Mouse (Mus musculus) kidney, adult 11 months (tissue): ENCODE results near the gene Hal.
"Not testable (repeated sequence)": the region's sequence is repeated elsewhere in the genome, so short reads cannot be mapped to it uniquely, and the experiment has no call there.

Source experiments
- DNase-seq: peaks from one replicate; pipeline ENCODE4 v3.0.0; 2022

The Hal gene

GRCm38 (mm10) chr10:93517754-93518153 lies 29.2 kb downstream of the Hal start:
- DNase-seq, result no peak

DNA sequence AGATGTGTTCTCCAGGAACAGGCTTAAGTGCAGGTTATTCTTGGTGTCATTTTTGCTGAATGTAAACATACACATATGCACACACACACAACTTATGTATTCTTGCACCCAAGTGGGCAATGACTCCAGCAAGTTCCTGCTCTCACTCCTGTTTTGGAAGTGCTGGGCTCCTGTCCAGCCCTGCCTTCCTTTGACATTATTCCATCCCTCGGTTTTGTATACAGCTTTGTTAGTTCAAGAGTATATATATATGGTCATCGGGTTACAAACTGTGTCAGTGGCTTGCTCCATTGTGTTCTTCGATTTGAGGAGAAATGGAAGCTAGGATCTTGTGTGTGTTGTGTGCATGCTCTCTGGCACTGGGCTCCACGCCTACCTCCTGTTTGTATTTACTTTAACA lies 29.6 kb downstream of the Hal start:
- no peak for DNase-seq

- DNase-seq, result no peak
Measured at GRCm38 (mm10) chr10:93518620-93519019, 30.1 kb downstream of the Hal start.

- no peak for DNase-seq
Measured at GRCm38 (mm10) chr10:93519159-93519558, 30.6 kb downstream of the Hal start.

DNA sequence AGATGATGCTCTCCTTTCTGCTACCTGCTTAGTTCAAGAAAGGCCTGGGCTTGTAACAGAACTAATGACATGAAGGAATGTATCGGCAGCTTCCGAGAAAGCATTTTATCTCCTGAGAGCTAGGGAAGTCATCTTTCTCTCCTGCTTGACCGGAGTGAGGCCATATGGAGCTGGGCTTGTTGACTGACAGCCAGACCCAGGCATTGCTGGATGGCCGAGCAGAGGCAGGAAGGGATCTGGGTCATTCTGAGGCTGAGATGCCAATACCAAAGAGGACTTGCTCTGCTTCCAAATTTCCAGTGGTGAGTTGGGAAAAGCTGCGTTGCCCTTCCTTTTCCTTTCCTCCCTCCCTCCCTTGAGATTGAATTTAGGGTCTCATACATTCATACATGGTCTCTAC lies 31.2 kb downstream of the Hal start:
- DNase-seq, result no peak

DNA sequence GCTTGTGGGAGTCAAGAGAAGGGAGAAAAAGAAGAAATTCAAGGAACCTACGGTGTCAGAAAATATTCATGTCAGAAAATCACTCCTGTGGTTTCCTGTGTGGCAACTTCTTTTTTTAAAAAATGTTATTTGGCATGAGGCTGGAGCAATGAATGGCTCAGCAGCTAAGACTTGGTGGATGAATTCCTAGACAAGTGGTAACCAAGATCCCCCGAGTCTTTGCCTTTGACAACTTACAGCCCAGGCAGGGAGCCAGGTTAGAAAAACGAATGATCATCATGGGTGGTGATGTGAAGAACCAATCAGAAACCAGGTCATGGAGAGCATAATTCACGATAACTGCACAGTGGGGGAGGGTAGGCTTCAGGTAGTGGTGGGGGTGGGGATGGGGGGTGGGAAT lies 32.4 kb downstream of the Hal start:
- DNase-seq, result no peak

DNA sequence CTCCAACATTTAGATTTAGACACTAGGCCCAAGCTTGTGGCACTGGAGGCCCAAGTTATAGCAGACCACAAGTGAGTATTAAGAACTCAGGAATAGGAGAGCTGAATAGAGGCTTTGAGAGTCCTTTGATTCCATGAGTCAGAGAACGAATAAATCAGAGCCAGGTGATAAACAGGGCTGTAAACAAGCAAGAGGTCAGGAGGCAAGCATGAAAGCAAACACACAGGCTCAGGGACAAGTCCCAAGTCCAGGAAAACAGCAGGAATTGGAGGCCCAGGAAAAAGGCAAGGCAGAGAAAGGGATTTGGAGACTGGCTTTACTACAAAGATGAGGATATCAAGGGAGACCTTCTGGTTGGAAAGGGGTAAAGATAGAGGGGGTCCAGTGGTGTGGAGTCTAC lies 36.8 kb downstream of the Hal start:
- no peak for DNase-seq

- peak; percentile 14 for DNase-seq
Measured at GRCm38 (mm10) chr10:93538287-93538686, 49.7 kb downstream of the Hal start.

DNA sequence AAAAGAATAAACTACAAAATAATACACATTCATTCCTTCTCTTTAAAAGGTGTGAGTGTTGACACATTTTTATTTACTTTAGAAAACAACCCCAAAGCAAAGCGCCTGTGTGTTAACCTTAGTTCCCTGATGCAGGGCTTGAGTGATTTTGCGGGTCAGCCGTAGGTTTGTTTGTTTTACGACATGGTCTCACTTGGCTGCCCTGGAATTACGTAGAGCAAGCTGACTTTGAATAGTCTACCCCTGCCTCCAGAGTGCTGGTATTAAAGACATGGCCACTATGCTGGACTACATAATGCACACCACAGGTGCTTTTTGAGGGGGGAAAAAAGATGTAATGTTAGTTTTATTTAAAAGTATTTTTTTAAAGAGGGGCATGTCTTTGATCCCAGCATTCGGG lies 50.2 kb downstream of the Hal start:
- DNase-seq, result peak; percentile 9

GRCm38 (mm10) chr10:93539775-93540430 lies 51.3 kb downstream of the Hal start, which contains the start of gene Amdhd1:
Amdhd1 (minus strand) TSS chr10:93540033.
- peak; percentile 71 for DNase-seq

- no peak for DNase-seq
Measured at GRCm38 (mm10) chr10:93540431-93541210, 52.1 kb downstream of the Hal start, which contains the start of gene Ccdc38. Ccdc38 (plus strand) TSS chr10:93540632.

GRCm38 (mm10) chr10:93541585-93541984 lies 53.0 kb downstream of the Hal start:
- no peak for DNase-seq

DNA sequence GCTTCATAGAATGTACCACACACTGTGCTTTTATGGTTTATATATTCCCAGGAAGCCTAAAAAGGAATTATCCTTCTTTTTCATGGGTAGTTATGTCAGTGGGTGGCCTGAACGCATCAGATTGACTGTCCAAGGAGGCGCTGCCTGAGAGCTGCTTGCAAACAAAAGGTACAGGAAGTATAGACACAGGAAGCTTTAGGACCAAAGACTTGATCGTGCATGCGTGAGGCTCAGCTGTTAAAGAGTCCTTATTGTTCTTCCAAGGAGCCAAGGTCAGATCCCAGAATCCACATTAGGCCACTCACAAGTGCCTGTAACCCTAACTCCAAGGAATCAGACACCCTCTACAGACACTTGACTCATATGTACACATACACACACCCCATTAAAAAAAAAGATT lies 53.8 kb downstream of the Hal start:
- no peak for DNase-seq

GRCm38 (mm10) chr10:93543176-93543575 lies 54.6 kb downstream of the Hal start:
- peak; percentile 4 for DNase-seq

DNA sequence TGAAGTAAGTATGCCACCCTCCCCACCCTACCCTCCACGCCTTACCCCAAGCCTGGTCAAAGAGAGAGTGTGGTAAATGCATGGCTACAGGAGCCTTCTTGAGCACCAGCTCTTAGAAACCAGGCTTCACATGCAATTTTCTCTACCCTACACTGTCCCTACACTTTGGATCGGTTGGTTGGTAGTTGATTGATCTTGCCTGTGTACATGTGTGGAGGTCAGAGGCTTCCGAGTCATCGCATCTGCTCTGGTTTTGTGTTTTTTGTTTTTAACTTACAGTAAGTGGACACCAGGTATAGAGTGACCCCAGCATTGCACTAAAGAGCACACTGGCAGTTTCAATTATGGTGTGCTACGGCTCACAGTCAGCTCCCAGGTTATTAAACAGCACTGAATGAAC lies 55.6 kb downstream of the Hal start:
- DNase-seq, result no peak

DNA sequence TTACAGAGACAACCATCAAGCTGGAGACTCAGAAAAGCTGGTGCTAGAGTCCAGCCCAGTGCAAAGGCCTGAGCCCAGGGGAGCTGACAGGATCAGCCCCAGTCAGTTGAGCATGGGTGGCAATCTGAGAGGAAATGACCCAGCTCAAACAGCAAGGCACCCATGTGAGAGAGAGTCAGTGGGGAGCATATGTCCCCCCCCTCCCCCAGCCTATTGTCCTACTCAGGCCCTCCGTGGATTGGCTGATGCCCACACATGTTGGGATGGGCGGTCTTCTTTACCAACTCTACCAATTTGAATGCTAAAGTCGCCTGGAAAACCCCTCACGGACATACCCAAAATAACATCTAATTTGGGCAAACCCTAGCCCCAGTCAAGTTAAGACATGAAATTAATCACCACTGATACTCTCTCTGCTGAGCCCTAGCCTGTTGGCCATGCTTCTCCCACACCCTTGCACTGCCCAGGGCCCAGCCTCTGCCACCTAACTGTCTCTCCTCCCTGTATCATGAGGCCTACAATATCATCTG lies 59.2 kb downstream of the Hal start:
- DNase-seq, result no peak

DNA sequence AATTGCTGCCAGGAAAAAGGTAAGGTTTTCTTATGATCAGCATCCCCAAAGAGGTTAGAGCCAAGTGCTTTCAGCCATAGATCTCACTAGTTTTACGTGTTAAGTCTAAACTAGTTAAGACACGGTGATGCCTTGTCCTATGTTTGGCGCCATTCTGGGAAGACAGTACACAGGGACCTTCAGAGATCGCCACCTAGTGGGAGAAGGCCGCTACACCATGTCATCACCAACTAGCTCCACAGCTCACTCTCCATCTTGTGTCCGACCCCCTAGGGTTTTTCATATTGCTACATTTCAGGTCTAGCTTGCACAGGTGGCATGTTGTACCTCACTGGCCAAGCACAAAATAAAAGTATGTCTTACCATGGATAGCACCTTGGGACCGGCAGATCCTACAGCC lies 60.4 kb downstream of the Hal start:
- DNase-seq, result peak; percentile 42

GRCm38 (mm10) chr10:93549821-93550220 lies 61.3 kb downstream of the Hal start:
- no peak for DNase-seq

GRCm38 (mm10) chr10:93552596-93552995 lies 64.0 kb downstream of the Hal start:
- no peak for DNase-seq

DNA sequence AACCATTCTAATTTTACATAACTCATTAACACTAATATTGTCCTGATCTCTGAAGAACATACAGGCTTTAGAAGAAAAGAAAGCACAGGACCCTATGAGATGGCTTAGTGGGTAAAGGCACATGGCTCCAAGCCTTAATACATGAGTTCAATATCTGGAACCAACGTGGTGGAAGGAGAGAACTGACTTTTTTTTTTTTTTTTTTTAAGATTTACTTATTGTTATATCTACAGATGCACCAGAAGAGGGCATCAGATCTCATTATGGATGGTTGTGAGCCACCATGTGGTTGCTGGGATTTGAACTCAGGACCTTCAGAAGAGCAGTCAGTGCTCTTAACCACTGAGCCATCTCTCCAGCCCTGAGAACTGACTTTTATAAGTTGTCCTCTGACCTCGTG lies 69.4 kb downstream of the Hal start:
- DNase-seq, result not testable (repeated sequence)

GRCm38 (mm10) chr10:93559786-93560185 lies 71.2 kb downstream of the Hal start:
- no peak for DNase-seq

- DNase-seq, result no peak
Measured at GRCm38 (mm10) chr10:93564518-93565090, 76.0 kb downstream of the Hal start.

DNA sequence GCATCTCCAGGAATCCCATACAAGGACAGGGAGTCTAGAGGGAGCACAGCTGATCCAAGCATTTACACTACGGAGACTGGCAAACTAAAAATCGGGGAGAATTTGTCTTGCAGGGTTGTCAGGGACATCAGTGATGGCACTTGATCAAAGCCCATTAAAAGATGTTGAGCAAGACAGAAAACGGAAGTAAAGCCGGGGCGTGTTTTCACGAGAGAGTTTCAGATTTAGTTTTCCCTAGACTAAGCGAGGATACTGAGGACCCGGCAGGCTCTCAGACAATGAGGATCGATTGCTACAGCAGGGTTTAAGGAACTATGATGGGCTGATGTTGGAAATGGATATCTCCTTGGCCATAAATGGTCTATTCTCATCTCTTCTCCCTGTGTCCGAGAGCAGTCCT lies 78.5 kb downstream of the Hal start:
- no peak for DNase-seq
